In the genomic region with DNA sequence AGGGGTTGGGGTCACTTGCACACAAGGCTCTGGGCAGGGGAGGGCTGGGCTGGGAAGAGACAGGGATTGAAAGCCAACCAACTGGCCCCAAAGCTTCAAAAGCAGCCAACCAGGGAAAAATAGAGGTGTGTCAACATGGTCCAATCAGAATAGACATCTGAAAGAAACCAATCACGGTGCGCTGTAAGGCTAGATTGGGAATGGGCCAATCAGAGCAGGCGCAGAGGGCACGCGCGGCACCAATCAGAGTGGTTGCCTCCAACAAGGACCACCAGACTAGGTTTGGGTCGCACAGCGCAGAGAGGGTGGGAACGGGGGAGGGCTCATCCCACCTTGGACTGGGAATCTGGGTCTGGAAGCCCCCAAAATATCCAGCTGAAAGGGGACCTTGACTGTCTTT, we compare ENCODE assay signal across 12 mouse cellular contexts.
A peak's percentile ranks its signal among the peaks of the same experiment; 100 is the strongest.
DNase-seq lines count a peak whose midpoint lies in the region; ATAC-seq and TF ChIP-seq lines count a peak whose summit lies in the region.
"Had no signal": no experiment of that assay in that cellular context is flagged by ENCODE, and none has a peak within 500 bp of the region (broad histone marks: within the 10 kb centered on the region; RNA-seq: fewer than 3 reads in every experiment).

No protein-coding gene starts in this region.

- peak overlapping the region; percentile 39 for H3K27ac ChIP-seq in intestine, embryonic 14.5 days (ENCODE audit: low read depth)
- no peak overlapping the region for H3K27ac ChIP-seq in intestine, postnatal 0 days (ENCODE audit: low read depth, low read length)
- H3K27ac ChIP-seq in hindbrain, embryonic 11.5 days (ENCODE audit: low read depth, low read length) = no peak overlapping the region
- H3K27ac ChIP-seq in midbrain, embryonic 16.5 days (ENCODE audit: low read length) = no peak overlapping the region
- H3K27ac ChIP-seq: heart, embryonic 10.5 days had no signal

- no peaks in the 10 kb centered on the region for H3K27me3 ChIP-seq in intestine, embryonic 14.5 days (replicated peaks; ENCODE audit: control insufficient read depth, insufficient read depth, low read length)
- no peaks in the 10 kb centered on the region for H3K27me3 ChIP-seq in intestine, postnatal 0 days (replicated peaks; ENCODE audit: control insufficient read depth, insufficient read depth, low read length)
- no peaks in the 10 kb centered on the region for H3K27me3 ChIP-seq in hindbrain, embryonic 11.5 days (ENCODE audit: control insufficient read depth, insufficient read depth, low read length)
- H3K27me3 ChIP-seq in midbrain, embryonic 16.5 days (ENCODE audit: control insufficient read depth, insufficient read depth, low read depth, low read length) = no peaks in the 10 kb centered on the region
- H3K27me3 ChIP-seq: limb, embryonic 15.5 days had no signal

- no peak for ATAC-seq in intestine, embryonic 14.5 days (replicated peaks; ENCODE audit: low FRiP score, low TSS enrichment, low read depth)
- no peak for ATAC-seq in intestine, postnatal 0 days
- ATAC-seq in hindbrain, embryonic 11.5 days (ENCODE audit: low FRiP score) = peak; percentile 41
- ATAC-seq in midbrain, embryonic 16.5 days = peak; percentile 58; the same call in 1 of the 2 replicates

- DNase-seq in intestine, embryonic 14.5 days (ENCODE audit: low spot score) = no peak
- DNase-seq in R1 (ENCODE audit: low read depth, low spot score) = peak; percentile 95
- peak; percentile 32 for DNase-seq in hindbrain, embryonic 11.5 days (ENCODE audit: low spot score)
- no peak for DNase-seq in urinary bladder, postnatal 10 days (ENCODE audit: low spot score)
- no peak for DNase-seq in gastrocnemius, adult 18-20 months (ENCODE audit: low spot score)
- no peak for DNase-seq in frontal cortex, postnatal 25 days (ENCODE audit: low spot score in 2 of 2)
- DNase-seq: adrenal gland, postnatal 10 days; cerebellum, adult 9-11 months had no signal

- H3K9me3 ChIP-seq in intestine, embryonic 14.5 days (ENCODE audit: control insufficient read depth, low read length) = peaks cover 5% of the 10 kb centered on the region; the same call in 1 of the 2 replicates
- H3K9me3 ChIP-seq in intestine, postnatal 0 days (ENCODE audit: control insufficient read depth) = no peaks in the 10 kb centered on the region
- no peaks in the 10 kb centered on the region for H3K9me3 ChIP-seq in hindbrain, embryonic 11.5 days (ENCODE audit: control insufficient read depth, low read length)
- H3K9me3 ChIP-seq in midbrain, embryonic 16.5 days (replicated peaks; ENCODE audit: control insufficient read depth, low read length, poor library complexity, severe bottlenecking) = peaks cover 3% of the 10 kb centered on the region; the same call in 1 of the 2 replicates
- H3K9me3 ChIP-seq: limb, embryonic 15.5 days had no signal

- TF ChIP-seq CTCF in intestine, postnatal 0 days (IDR thresholded peaks at IDR 0.05; ENCODE audit: low read depth) = no peak

- H3K4me1 ChIP-seq in intestine, embryonic 14.5 days (replicated peaks; ENCODE audit: control insufficient read depth, insufficient read depth, low read length) = peaks cover 26% of the 10 kb centered on the region
- H3K4me1 ChIP-seq in intestine, postnatal 0 days (replicated peaks; ENCODE audit: control insufficient read depth, insufficient read depth, low read length) = peaks cover 7% of the 10 kb centered on the region
- no peaks in the 10 kb centered on the region for H3K4me1 ChIP-seq in hindbrain, embryonic 11.5 days (replicated peaks; ENCODE audit: control insufficient read depth, insufficient read depth, low read length)
- H3K4me1 ChIP-seq in midbrain, embryonic 16.5 days (ENCODE audit: control insufficient read depth, insufficient read depth, low read length) = peaks cover 8% of the 10 kb centered on the region

- H3K9ac ChIP-seq in intestine, embryonic 14.5 days (ENCODE audit: low read length) = no peak overlapping the region
- H3K9ac ChIP-seq in intestine, postnatal 0 days (ENCODE audit: low read depth, low read length) = no peak overlapping the region
- H3K9ac ChIP-seq in hindbrain, embryonic 11.5 days (ENCODE audit: low read depth, low read length) = no peak overlapping the region
- H3K9ac ChIP-seq in midbrain, embryonic 16.5 days (ENCODE audit: low read depth, low read length) = no peak overlapping the region
- H3K9ac ChIP-seq: limb, embryonic 15.5 days had no signal

- WGBS in intestine, embryonic 14.5 days = 67% methylated on average over 9 of the region's 9 CpGs
- 63% methylated on average over 9 of the region's 9 CpGs for WGBS in intestine, postnatal 0 days
- 57% methylated on average over 9 of the region's 9 CpGs for WGBS in hindbrain, embryonic 11.5 days
- 41% methylated on average over 9 of the region's 9 CpGs for WGBS in midbrain, embryonic 16.5 days

- no peak overlapping the region for H3K4me3 ChIP-seq in intestine, embryonic 14.5 days (ENCODE audit: low read depth, low read length)
- H3K4me3 ChIP-seq in intestine, postnatal 0 days (ENCODE audit: low read depth, low read length) = no peak overlapping the region
- no peak overlapping the region for H3K4me3 ChIP-seq in hindbrain, embryonic 11.5 days (ENCODE audit: low read depth, low read length)
- H3K4me3 ChIP-seq in midbrain, embryonic 16.5 days (ENCODE audit: low read depth, low read length) = no peak overlapping the region
- H3K4me3 ChIP-seq: limb, embryonic 15.5 days had no signal

- H3K36me3 ChIP-seq in intestine, embryonic 14.5 days (ENCODE audit: control insufficient read depth, insufficient read depth, low read length) = no peaks in the 10 kb centered on the region
- H3K36me3 ChIP-seq in intestine, postnatal 0 days (ENCODE audit: control insufficient read depth, insufficient read depth) = no peaks in the 10 kb centered on the region
- no peaks in the 10 kb centered on the region for H3K36me3 ChIP-seq in hindbrain, embryonic 11.5 days (ENCODE audit: control insufficient read depth, insufficient read depth, low read length)
- no peaks in the 10 kb centered on the region for H3K36me3 ChIP-seq in midbrain, embryonic 16.5 days (ENCODE audit: control insufficient read depth, insufficient read depth, low read length)
- H3K36me3 ChIP-seq: heart, embryonic 10.5 days; limb, embryonic 15.5 days had no signal

- no peak overlapping the region for H3K4me2 ChIP-seq in intestine, embryonic 14.5 days (ENCODE audit: low read length)
- no peak overlapping the region for H3K4me2 ChIP-seq in intestine, postnatal 0 days (replicated peaks; ENCODE audit: low read depth)
- H3K4me2 ChIP-seq in hindbrain, embryonic 11.5 days (replicated peaks; ENCODE audit: low read depth, low read length) = no peak overlapping the region
- no peak overlapping the region for H3K4me2 ChIP-seq in midbrain, embryonic 16.5 days (ENCODE audit: low read length)
- H3K4me2 ChIP-seq: limb, embryonic 15.5 days had no signal

Comparison
In these comparisons a context has a peak if more than half of its experiments do, and no peak if none do; other contexts are left out.
1. ATAC-seq: peak in hindbrain, embryonic 11.5 days (single experiment) and midbrain, embryonic 16.5 days (single experiment); none in intestine, embryonic 14.5 days (single experiment) and intestine, postnatal 0 days (single experiment).
2. DNase-seq: peak in R1 (single experiment) and hindbrain, embryonic 11.5 days (single experiment); none in intestine, embryonic 14.5 days (single experiment), urinary bladder, postnatal 10 days (single experiment), gastrocnemius, adult 18-20 months (single experiment) and frontal cortex, postnatal 25 days (0 of 2).